Mouse (Mus musculus): ENCODE measurements around the gene Tomm40l. TPM values are rescaled to one million over a fixed set of nuclear protein-coding genes. Genes with fewer than 3 reads are reported as not detected.

The Tomm40l gene
- polyA plus RNA-seq (2017; shearing (Covaris generic)), result 17.5 TPM

DNA sequence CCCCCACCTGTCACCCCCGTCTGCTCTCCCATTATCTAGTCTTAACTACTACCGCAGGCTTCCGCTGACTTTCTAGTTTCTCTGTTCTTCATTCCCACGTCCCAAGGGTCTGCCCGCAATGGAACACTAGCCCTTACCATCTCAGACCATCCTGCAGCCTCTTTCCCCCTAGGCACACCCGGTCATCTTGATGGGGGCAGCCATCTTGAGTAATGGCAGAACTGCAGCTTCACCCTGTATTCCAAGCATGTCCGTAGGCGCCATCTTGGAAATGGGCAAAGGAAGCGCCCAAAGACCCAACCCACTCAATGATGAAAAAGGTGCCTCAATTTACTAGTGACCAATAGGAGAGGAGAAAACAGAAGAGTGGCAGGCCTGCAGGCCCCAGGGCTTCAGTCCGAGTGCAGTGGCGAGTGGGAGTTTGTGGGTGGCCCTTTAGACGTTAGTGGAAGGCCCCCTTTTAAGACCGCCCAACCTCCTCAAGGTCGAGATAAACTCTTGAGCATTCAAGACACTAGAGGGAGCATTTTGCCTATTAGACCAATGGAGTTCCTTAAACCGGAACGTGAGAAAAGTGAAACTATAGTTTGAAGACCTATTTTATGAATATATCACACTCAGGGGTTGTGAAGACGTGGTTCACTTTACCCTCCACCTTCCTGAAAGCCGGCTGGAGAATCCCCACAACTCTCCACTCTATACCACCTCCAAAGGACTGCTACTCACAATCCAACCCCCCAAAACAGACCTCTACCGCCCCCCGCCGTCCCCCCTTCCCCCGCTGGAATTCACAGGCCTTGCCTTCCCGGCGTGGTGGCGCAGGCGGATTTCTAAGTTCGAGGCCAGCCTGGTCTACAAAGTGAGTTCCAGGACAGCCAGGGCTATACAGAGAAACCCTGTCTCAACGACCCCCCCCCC lies at the start of gene Tomm40l:
Gene Tomm40l, minus strand, starts transcription at position 277 of the 918 bp plus-strand sequence.

GRCm38 (mm10) chr1:171269848-171270572 lies 47.7 kb upstream of the Tomm40l start, which contains the start of gene B4galt3:
B4galt3 (plus strand) TSS chr1:171270328.

GRCm38 (mm10) chr1:171250680-171251593 lies 28.6 kb upstream of the Tomm40l start, which contains the start of gene Ndufs2:
Ndufs2 (minus strand) TSS chr1:171251388.

DNA sequence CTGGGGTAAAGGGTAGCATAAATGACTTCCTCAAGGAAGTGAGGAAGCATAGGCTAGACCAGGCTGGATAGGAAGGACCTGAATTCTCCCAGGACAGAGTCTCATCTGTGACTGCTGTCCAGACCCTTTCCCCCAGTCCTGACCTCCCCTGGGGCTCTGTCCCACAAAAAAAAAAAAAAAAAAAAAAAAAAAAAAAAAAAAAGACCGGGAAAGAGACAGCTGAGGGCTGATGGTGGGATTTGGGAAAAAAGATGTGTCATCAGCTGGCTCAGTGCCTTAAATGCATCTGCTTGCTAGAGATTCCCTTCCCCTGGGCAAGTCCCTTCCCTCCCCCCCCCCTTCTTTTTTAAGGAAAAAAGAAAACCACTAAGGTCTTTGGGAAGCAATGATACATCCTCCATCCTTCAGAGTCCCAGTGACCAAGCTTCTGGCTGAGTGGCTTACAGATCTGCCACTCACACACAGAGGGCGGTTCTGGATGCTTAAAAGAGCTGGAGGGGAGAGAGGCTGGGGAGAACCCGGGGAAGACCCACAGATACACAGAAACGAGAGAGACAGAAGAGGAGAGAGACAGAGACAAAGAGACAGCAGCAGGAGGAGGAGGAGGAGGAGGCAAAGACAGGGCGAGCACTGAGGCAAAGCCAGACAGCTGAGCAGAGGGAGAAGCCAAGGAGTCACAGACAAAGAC lies 27.7 kb upstream of the Tomm40l start, which contains the start of gene Adamts4:
Gene Adamts4, plus strand, starts transcription at position 509 of the 688 bp plus-strand sequence.

DNA sequence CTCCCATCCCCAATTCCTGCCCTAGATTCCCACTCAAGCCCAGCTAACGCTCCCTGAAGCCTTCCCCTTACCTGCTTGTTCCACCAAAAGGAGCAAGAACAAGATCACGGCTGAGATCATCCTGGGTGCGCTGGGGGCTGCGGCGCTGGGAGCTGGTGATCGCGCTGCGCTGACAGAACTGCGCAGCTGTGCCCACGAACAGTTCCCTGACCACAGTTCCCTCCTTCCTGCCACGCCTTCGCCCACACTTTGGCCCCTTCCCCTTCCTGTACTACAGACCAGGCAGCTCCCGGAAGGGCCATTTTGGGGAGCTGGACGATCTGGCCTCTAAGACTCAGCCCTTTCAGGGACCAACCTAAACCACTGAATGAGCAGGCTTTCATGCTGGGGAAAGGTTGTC lies 11.8 kb upstream of the Tomm40l start, which contains the start of gene Fcer1g:
Gene Fcer1g, minus strand, starts transcription at position 240 of the 400 bp plus-strand sequence.

DNA sequence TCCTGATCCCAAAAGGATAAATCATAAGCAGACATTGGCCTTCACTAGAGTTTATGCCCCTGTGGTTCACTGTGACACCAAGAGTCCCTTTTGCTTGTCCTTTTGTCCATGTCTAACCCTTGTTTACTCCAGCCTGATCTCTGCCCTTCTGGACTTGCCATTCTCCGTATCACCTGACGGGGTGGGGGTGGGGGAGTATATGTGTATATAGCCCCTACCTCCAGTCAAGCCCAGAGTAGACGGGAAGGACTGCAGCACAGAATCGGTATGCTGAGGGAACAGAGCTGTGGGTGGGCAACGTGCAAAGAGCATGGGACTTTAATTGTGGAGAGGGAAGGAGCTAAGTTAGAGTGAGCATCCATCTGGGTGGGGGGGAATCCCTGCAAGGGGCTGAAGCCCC lies 2.5 kb upstream of the Tomm40l start, which contains the start of gene Apoa2:
Gene Apoa2, plus strand, starts transcription at position 198 of the 400 bp plus-strand sequence.

GRCm38 (mm10) chr1:171213801-171214496 lies 8.4 kb downstream of the Tomm40l start, which contains the start of gene Nr1i3:
Nr1i3 (plus strand) TSS chr1:171213970.

DNA sequence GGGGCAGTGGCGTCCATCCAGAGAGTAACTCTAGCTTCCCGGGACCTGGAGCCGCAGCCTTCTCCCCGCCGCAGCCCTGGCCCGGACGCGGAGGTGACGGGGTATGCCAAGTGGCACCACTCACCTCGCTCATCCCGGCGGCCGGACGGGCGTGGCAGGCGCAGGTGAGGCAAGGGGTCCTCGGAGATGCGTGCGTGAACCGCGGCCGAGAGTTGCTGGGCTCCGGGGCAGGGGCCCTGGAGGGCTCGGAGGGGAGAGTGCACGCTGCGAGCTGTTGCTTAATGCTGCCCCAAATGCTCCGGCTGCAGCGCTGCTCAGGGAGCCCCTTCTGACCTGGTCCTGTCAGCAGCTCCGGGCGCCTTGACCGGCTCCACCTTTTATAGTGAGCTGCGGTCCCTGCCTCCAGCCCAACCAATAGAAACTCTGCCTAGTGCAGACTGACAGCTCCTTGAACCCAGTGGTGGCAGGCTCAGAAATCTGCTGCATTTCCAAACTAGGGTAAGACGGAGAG lies 26.4 kb downstream of the Tomm40l start, which contains the start of gene Pcp4l1:
Gene Pcp4l1, minus strand, starts transcription at position 382 of the 511 bp plus-strand sequence.

Other genes with a start within 250 kb of the Tomm40l start
- not detected for gene Fcgr2b, start 246.0 kb downstream of the Tomm40l start, polyA plus RNA-seq (2017; shearing (Covaris generic))
- gene Fcgr4, start 203.6 kb downstream of the Tomm40l start, polyA plus RNA-seq (2017; shearing (Covaris generic)), result not detected
- 1.3 TPM for gene Fcgr3, start 157.6 kb downstream of the Tomm40l start, polyA plus RNA-seq (2017; shearing (Covaris generic))
- gene Cfap126, start 108.6 kb downstream of the Tomm40l start, polyA plus RNA-seq (2017; shearing (Covaris generic)), result not detected
- 119 TPM for gene Sdhc, start 71.9 kb downstream of the Tomm40l start, polyA plus RNA-seq (2017; shearing (Covaris generic))
- not detected for gene Mpz, start 71.8 kb downstream of the Tomm40l start, polyA plus RNA-seq (2017; shearing (Covaris generic))
- gene Pcp4l1, start 26.2 kb downstream of the Tomm40l start, polyA plus RNA-seq (2017; shearing (Covaris generic)), result not detected
- 0.37 TPM for gene Nr1i3, start 8.5 kb downstream of the Tomm40l start, polyA plus RNA-seq (2017; shearing (Covaris generic))
- gene Apoa2, start 2.5 kb upstream of the Tomm40l start, polyA plus RNA-seq (2017; shearing (Covaris generic)), result not detected
- not detected for gene Fcer1g, start 11.9 kb upstream of the Tomm40l start, polyA plus RNA-seq (2017; shearing (Covaris generic))
- 0.12 TPM for gene Adamts4, start 27.9 kb upstream of the Tomm40l start, polyA plus RNA-seq (2017; shearing (Covaris generic))
- 124 TPM for gene Ndufs2, start 28.9 kb upstream of the Tomm40l start, polyA plus RNA-seq (2017; shearing (Covaris generic))
- gene B4galt3, start 47.8 kb upstream of the Tomm40l start, polyA plus RNA-seq (2017; shearing (Covaris generic)), result 51.8 TPM
- 62.3 TPM for gene Ppox, start 58.7 kb upstream of the Tomm40l start, polyA plus RNA-seq (2017; shearing (Covaris generic))
- 57.4 TPM for gene Usp21, start 65.5 kb upstream of the Tomm40l start, polyA plus RNA-seq (2017; shearing (Covaris generic))
- gene Ufc1, start 72.5 kb upstream of the Tomm40l start, polyA plus RNA-seq (2017; shearing (Covaris generic)), result 50.7 TPM
- 32.6 TPM for gene Dedd, start 106.6 kb upstream of the Tomm40l start, polyA plus RNA-seq (2017; shearing (Covaris generic))
- 39.4 TPM for gene Nit1, start 123.1 kb upstream of the Tomm40l start, polyA plus RNA-seq (2017; shearing (Covaris generic))
- 112 TPM for gene Pfdn2, start 123.2 kb upstream of the Tomm40l start, polyA plus RNA-seq (2017; shearing (Covaris generic))
- not detected for gene Klhdc9, start 138.3 kb upstream of the Tomm40l start, polyA plus RNA-seq (2017; shearing (Covaris generic))
- gene Nectin4, start 147.6 kb upstream of the Tomm40l start, polyA plus RNA-seq (2017; shearing (Covaris generic)), result 0.10 TPM
- gene Arhgap30, start 166.4 kb upstream of the Tomm40l start, polyA plus RNA-seq (2017; shearing (Covaris generic)), result 159 TPM
- 73.6 TPM for gene Usf1, start 188.8 kb upstream of the Tomm40l start, polyA plus RNA-seq (2017; shearing (Covaris generic))
- gene Tstd1, start 196.4 kb upstream of the Tomm40l start, polyA plus RNA-seq (2017; shearing (Covaris generic)), result 3.6 TPM
- gene F11r, start 215.0 kb upstream of the Tomm40l start, polyA plus RNA-seq (2017; shearing (Covaris generic)), result 0.19 TPM